Mouse (Mus musculus) neural tube, embryonic 12.5 days (tissue): ENCODE results near the gene Pfkm. TPM values are rescaled to one million over a fixed set of nuclear protein-coding genes. Genes with fewer than 3 reads are reported as not detected.

Experiments used
- ATAC-seq: fragments of 200-750 bp; cut with Nextera tagmentation; 2 replicates; pipeline ENCODE4 v1.8.0; 2017; ENCODE audit warnings: low read depth, mild to moderate bottlenecking, moderate TSS enrichment, moderate library complexity; ENCODE audit not compliant: low FRiP score
- H3K27ac ChIP-seq: fragments of 300-500 bp; sonication (generic); 2 replicates; pipeline ENCODE4 v1.5.1; 2016
- H3K27me3 ChIP-seq: fragments of 300-500 bp; sonication (generic); replicated peaks from 2 replicates; pipeline ENCODE4 v1.6.1; 2016; ENCODE audit warnings: mild to moderate bottlenecking
- H3K36me3 ChIP-seq: fragments of 300-500 bp; sonication (generic); 2 replicates; pipeline ENCODE4 v1.6.1; 2016; ENCODE audit warnings: mild to moderate bottlenecking
- H3K4me1 ChIP-seq: fragments of 300-500 bp; sonication (generic); 2 replicates; pipeline ENCODE4 v1.6.1; 2016
- H3K4me2 ChIP-seq: fragments of 300-500 bp; sonication (generic); replicated peaks from 2 replicates; pipeline ENCODE4 v1.6.1; 2016; ENCODE audit warnings: mild to moderate bottlenecking
- H3K4me3 ChIP-seq: fragments of 300-500 bp; sonication (generic); 2 replicates; pipeline ENCODE4 v1.5.1; 2016
- H3K9ac ChIP-seq: fragments of 300-500 bp; sonication (generic); 2 replicates; pipeline ENCODE4 v1.6.1; 2016; ENCODE audit warnings: mild to moderate bottlenecking
- H3K9me3 ChIP-seq: fragments of 300-500 bp; sonication (generic); 2 replicates; pipeline ENCODE4 v1.6.1; 2016; ENCODE audit warnings: mild to moderate bottlenecking
- WGBS: fragments of 180-500 bp; shearing (Covaris S2); methylation state at CpG from one replicate; pipeline ENCODE4 v1.1.7; 2016; 5-methylcytosine and 5-hydroxymethylcytosine counted together
- polyA plus RNA-seq: library from polyadenylated mRNA; unstranded; fragments of >200 nt; fragmentation: Nextera tagmentation; extraction: Ambion mirVana; gene quantifications from 2 replicates; pipeline ENCODE4 v1.2.1, GENCODE M21; 2016

The Pfkm gene
- polyA plus RNA-seq, 1 experiment from 2014 or later, result 50.4 TPM

DNA sequence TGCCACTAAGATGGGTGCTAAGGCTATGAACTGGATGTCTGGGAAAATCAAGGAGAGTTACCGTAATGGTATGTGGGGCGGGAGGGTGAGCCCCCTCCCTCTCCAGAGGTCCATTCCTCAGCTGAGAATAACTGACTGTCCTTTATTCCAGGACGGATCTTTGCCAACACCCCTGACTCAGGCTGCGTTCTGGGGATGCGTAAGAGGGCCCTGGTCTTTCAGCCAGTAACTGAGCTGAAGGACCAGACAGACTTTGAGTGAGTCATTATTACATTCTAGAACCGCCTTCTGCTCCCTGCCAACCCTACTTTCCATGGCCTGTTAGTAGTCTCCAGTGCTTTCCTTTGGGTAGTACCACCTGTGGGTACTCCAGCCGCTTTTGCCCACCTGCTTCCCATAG, 39.1 kb downstream of the Pfkm start:
- H3K9ac ChIP-seq, result no peak overlapping the region
- no peak overlapping the region for H3K4me2 ChIP-seq
- ATAC-seq, result no peak
- peaks cover 73% of the 10 kb centered on the region for H3K36me3 ChIP-seq
- 89% methylated on average over 7 of the region's 7 CpGs for WGBS
- no peak overlapping the region for H3K27ac ChIP-seq
- no peaks in the 10 kb centered on the region for H3K9me3 ChIP-seq
- no peak overlapping the region for H3K4me3 ChIP-seq
- H3K27me3 ChIP-seq, result no peaks in the 10 kb centered on the region
- no peaks in the 10 kb centered on the region for H3K4me1 ChIP-seq

DNA sequence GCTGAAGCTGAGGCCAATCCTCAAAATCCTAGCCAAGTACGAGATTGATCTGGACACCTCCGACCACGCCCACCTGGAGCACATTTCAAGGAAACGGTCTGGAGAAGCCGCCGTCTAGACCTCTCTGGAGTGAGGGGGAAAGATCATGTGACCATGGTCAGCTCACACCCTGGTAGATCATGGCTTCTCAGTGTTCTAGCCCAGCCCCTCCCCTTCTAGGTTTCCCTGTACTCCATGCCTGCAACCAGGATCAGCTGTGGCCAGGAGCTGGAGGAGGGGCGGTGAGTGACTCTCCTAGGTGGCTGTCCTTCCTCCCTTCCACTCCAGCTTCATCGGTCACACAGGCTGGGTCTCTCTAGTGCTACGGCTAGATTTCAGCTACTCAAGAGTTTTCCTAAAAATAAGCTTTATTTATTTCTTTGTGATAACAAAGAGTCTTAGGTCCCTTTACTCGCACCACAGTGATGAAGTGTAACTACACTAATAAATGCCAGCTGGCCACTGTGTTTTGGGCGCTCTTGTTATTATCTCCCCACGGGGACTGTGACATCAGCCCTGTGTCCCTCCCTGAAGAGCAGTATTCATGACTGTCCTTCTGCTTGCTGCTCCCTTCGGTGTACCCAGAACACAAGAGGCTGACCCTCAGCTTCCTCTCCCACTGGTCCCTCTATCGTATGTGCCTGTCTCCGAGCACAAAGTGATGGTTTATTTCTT, 39.7 kb downstream of the Pfkm start:
- WGBS, result 92% methylated on average over 15 of the region's 15 CpGs
- no peak overlapping the region for H3K27ac ChIP-seq
- no peaks in the 10 kb centered on the region for H3K27me3 ChIP-seq
- no peaks in the 10 kb centered on the region for H3K4me1 ChIP-seq
- peaks cover 75% of the 10 kb centered on the region for H3K36me3 ChIP-seq
- no peak overlapping the region for H3K9ac ChIP-seq
- no peaks in the 10 kb centered on the region for H3K9me3 ChIP-seq
- H3K4me3 ChIP-seq, result no peak overlapping the region
- no peak for ATAC-seq
- no peak overlapping the region for H3K4me2 ChIP-seq

DNA sequence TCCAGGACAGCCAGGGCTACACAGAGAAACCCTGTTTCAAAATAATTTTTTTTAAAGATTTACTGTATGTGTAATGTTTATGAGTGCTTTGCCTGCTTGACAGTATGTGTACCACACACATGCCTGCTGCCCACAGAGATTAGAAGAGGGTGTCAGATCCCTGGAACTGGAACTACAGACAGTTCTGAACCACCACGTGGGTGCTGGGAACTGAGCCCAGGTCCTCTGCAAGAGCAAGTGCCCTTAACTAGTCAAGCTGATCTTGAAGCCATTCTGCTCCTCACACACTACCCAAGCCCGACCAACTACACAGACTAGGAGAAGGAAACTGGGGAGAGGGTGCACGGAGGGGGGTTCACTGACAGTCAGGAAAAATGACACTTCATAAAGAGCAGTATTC, 41.1 kb downstream of the Pfkm start:
- no peak overlapping the region for H3K4me3 ChIP-seq
- ATAC-seq, result no peak
- no peaks in the 10 kb centered on the region for H3K9me3 ChIP-seq
- WGBS, result 94% methylated on average over 3 of the region's 3 CpGs
- H3K4me1 ChIP-seq, result no peaks in the 10 kb centered on the region
- H3K9ac ChIP-seq, result no peak overlapping the region
- no peak overlapping the region for H3K27ac ChIP-seq
- H3K4me2 ChIP-seq, result no peak overlapping the region
- peaks cover 82% of the 10 kb centered on the region for H3K36me3 ChIP-seq
- no peaks in the 10 kb centered on the region for H3K27me3 ChIP-seq

DNA sequence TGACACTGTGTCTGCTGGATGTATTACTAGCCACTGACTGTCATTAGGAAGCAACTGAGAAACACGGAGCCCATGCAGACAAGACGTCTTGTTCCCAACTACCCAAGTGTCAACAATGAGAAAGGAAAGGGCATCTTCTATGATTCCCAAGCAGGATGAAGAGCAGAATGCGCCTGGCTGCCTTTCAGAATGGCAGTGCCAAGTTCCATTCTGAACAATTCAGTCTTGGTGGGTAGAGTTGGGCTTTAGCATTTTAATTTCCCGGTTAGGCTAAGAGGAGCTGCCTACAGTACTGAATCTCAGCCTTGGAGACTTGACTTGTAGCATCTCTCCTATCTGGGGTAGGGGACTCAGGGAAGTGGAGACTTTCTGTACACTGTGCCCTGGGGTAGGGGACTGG, 41.6 kb downstream of the Pfkm start:
- no peak overlapping the region for H3K27ac ChIP-seq
- no peak overlapping the region for H3K9ac ChIP-seq
- no peak for ATAC-seq
- H3K4me2 ChIP-seq, result no peak overlapping the region
- no peaks in the 10 kb centered on the region for H3K27me3 ChIP-seq
- H3K4me1 ChIP-seq, result no peaks in the 10 kb centered on the region
- no peak overlapping the region for H3K4me3 ChIP-seq
- H3K9me3 ChIP-seq, result no peaks in the 10 kb centered on the region
- peaks cover 82% of the 10 kb centered on the region for H3K36me3 ChIP-seq
- 93% methylated on average over 4 of the region's 4 CpGs for WGBS

DNA sequence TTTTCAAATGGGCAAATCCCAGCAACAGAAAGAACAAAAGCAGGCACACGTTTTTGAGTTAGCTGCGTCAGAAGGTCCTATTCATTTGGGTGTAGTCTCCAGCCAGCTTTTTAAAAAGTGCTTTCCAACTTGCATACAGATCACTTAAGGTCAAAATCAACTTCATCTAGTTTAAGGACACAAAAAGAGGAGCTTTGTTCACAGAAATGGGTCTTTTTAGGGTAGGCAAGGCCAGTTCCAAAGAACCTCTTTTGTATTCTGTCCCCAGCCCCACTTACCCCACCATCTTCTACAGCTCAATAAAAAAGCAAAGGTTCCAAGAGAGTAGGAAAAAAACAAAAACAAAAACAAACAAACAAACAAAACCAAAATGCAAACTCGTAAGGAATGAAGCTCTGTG, 42.3 kb downstream of the Pfkm start:
- peaks cover 89% of the 10 kb centered on the region for H3K36me3 ChIP-seq
- H3K4me1 ChIP-seq, result no peaks in the 10 kb centered on the region

DNA sequence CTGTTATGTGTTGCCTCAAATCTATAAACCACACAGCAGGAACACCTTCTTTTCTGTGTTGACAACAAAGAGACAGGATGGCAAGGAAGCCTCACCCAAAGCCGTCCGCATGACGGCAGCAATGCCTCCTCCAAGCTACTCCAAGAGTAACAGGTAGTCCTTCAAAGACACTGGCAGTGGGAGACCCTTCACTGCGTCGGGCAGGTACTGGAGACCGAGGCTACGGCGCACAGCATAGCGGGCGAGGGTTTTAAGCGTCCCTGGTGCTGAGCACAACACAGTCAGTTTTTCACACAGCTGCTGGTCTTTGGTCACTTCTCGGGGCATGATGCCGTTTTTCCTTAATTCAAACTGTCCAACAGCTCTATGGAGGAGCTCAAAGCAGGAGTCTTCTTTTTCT, 43.3 kb downstream of the Pfkm start:
- Histone ChIP-seq H3K4me2 (no peak overlapping the region), H3K4me3 (no peak overlapping the region), H3K9me3 (no peaks in the 10 kb centered on the region), H3K4me1 (no peaks in the 10 kb centered on the region), H3K9ac (no peak overlapping the region), H3K27me3 (no peaks in the 10 kb centered on the region), H3K27ac (no peak overlapping the region), H3K36me3 (peaks cover 89% of the 10 kb centered on the region)
- 96% methylated on average over 13 of the region's 13 CpGs for WGBS
- no peak for ATAC-seq

More for the DNA sequence above, 42.3 kb downstream of the Pfkm start:
- H3K9ac ChIP-seq, result no peak overlapping the region
- H3K4me2 ChIP-seq, result no peak overlapping the region
- ATAC-seq, result no peak
- no peak overlapping the region for H3K4me3 ChIP-seq
- WGBS, result 79% methylated on average over 3 of the region's 3 CpGs
- H3K27me3 ChIP-seq, result no peaks in the 10 kb centered on the region
- no peaks in the 10 kb centered on the region for H3K9me3 ChIP-seq
- no peak overlapping the region for H3K27ac ChIP-seq

DNA sequence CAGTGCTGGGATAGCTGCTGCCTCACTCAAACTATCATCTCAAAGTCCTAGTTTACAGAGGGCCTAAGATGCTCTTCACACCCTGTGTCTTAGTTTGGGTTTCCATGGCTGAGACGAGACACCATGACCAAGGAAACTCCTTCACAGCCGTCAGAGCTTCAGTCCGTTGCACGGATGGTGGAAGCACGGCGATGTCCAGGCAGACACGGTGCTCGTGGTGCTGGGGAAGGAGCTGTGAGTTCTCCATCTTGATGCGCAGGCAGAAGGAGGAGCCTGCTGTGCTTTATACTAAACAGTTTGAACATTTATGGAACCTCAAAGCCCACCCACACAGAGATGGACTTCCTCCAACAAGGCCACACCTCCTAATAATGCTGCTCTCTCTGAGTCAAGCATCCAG, 44.5 kb downstream of the Pfkm start:
- ATAC-seq, result no peak
- Histone ChIP-seq H3K4me1 (no peaks in the 10 kb centered on the region), H3K27me3 (no peaks in the 10 kb centered on the region), H3K36me3 (peaks cover 89% of the 10 kb centered on the region), H3K4me3 (no peak overlapping the region), H3K9ac (no peak overlapping the region), H3K27ac (no peak overlapping the region), H3K9me3 (no peaks in the 10 kb centered on the region), H3K4me2 (no peak overlapping the region)
- WGBS, result 95% methylated on average over 9 of the region's 9 CpGs

DNA sequence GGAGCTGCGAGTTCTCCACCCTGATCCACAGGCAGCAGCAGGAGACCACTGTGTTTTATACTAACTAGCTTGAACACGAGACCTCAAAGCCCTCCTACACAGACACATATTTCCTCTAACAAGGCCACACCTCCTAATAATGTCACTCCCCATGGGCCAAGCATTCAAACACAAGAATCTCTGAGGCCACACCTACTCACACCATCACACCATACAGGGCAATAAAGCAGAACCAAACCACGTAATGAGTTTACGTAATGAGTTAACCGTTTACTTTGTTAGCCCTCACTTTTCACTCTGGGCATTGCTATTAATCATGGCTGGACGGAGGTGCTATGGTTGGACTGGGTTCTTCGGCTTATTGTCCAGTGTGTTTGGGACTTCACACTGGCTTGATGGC, 47.4 kb downstream of the Pfkm start:
- Histone ChIP-seq H3K4me1 (peaks cover 4% of the 10 kb centered on the region; the same call in 1 of the 2 replicates), H3K9ac (no peak overlapping the region), H3K4me3 (no peak overlapping the region), H3K36me3 (peaks cover 68% of the 10 kb centered on the region), H3K9me3 (no peaks in the 10 kb centered on the region), H3K27me3 (no peaks in the 10 kb centered on the region), H3K4me2 (no peak overlapping the region), H3K27ac (no peak overlapping the region)
- WGBS, result 64% methylated on average over 7 of the region's 7 CpGs
- no peak for ATAC-seq

DNA sequence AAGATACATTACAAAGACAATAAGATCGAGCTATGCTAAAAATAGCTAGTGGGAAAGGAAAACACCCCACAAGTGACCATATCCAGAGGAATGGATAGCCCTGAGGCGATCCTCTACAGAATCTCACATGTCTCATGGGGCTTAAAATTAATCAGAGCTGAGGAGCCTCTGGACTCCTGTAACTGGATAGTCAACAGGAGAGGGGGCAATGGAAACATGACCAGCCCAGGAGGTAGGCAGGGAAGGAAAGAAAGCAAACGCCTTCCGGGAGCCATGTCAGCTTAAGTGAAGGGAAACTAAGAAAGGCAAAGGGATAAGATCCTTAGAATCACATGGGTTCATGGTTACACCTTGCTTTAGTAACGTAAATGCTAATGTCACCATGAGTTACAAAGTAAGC, 48.4 kb downstream of the Pfkm start:
- Histone ChIP-seq H3K4me3 (no peak overlapping the region), H3K27me3 (no peaks in the 10 kb centered on the region), H3K9me3 (no peaks in the 10 kb centered on the region), H3K9ac (no peak overlapping the region), H3K27ac (no peak overlapping the region), H3K4me1 (peaks cover 7% of the 10 kb centered on the region; the same call in 1 of the 2 replicates), H3K4me2 (no peak overlapping the region), H3K36me3 (peaks cover 59% of the 10 kb centered on the region)
- ATAC-seq, result no peak
- WGBS, result 93% methylated on average over 5 of the region's 5 CpGs

DNA sequence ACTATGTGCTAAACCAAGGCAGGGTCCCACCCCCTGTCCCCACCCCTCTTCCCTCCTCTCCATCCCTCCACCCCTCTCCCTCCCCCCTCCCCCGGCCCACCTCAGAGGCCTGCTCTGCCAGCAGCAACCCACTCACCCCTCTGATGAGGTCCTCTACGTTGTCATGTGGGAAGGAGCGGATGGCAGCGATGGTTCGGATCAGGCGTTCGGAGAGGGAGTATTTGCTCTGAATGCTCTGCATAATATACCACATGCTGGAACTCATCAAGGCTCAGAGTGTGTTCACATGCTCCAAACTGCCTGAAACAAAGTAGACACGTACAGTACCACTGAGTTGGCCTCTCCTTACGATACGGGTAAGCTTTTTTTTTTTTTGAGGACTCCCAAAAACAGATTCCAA, 50.1 kb downstream of the Pfkm start:
- no peaks in the 10 kb centered on the region for H3K27me3 ChIP-seq
- H3K9ac ChIP-seq, result no peak overlapping the region
- no peak overlapping the region for H3K27ac ChIP-seq
- WGBS, result 90% methylated on average over 10 of the region's 10 CpGs
- H3K4me3 ChIP-seq, result no peak overlapping the region
- no peak overlapping the region for H3K4me2 ChIP-seq
- no peak for ATAC-seq
- peaks cover 42% of the 10 kb centered on the region for H3K36me3 ChIP-seq
- peaks cover 10% of the 10 kb centered on the region; the same call in 1 of the 2 replicates for H3K4me1 ChIP-seq
- H3K9me3 ChIP-seq, result no peaks in the 10 kb centered on the region

DNA sequence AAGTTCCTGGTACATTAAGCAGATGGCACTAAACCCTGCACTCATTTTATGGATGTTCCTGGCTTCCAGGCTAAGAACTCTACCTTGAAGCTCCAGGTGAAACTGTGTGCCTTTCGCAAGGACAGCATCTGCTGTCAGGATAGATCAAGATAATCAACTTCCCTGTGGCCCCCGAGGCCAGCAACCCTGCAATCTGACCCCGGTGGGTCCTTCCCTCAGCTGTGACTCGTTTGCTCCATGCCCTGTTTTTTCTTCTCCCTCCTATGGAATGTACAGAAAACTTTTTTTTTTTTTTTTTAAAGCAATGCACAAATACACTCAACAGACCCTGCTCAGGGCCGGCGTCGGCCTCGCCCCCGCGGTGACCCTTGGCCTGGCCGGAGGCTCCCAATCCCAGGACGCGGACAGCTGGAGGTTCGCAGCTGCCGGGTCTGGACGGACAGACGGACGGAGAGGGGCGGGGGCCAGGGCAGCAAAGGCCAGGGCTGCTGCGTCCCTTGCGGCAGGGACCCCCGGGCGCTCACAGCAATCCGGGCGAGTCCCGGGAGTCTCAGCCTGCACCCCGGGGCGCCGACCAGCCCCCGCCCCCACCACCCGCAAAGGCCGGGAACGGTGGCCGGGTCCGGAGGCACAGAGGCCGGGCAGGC, 52.6 kb downstream of the Pfkm start:
- H3K27ac ChIP-seq, result peak overlapping the region; percentile 57; the same call in 1 of the 2 replicates
- ATAC-seq, result no peak; the same call in none of the 2 replicates
- WGBS, result 2% methylated on average over 36 of the region's 36 CpGs
- H3K4me3 ChIP-seq, result peak overlapping the region; percentile 99
- peaks cover 20% of the 10 kb centered on the region for H3K36me3 ChIP-seq
- peak overlapping the region; percentile 90 for H3K4me2 ChIP-seq
- no peaks in the 10 kb centered on the region for H3K27me3 ChIP-seq
- H3K9ac ChIP-seq, result peak overlapping the region; percentile 95
- H3K9me3 ChIP-seq, result no peaks in the 10 kb centered on the region
- H3K4me1 ChIP-seq, result peaks cover 10% of the 10 kb centered on the region; the same call in 1 of the 2 replicates

DNA sequence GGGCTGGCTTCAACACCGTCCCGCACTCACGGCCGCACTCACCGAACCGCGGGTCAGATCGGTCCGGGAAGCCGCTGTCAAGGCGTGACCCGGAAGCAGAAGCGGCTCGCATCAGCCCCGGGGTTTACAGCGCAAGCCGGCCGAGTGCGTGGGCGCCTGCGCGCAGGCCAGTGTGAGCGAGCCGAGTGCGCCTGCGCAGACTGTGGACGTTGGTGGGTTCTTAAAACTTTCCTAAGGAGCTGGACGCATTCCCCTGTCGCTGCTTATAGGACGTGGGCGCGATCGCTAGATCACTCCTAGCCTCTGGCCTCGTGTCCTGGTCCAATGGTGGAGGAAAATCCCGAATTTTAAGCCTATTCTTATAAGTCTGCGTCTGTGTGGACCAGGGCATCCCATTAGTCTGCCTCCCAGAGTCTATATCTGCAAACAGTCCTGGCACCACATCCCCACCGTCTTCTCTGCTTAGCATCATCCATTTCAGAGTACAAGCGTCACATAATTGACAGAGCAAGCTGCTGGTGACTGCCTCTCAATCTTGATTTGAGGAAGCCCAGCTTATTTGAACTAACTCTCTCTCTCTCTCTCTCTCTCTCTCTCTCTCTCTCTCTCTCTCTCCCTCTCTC, 53.3 kb downstream of the Pfkm start:
- Histone ChIP-seq H3K4me3 (peak overlapping the region; percentile 99), H3K36me3 (peaks cover 15% of the 10 kb centered on the region), H3K27me3 (no peaks in the 10 kb centered on the region), H3K27ac (0 out of 2 replicates have a peak overlapping the region, but pooled peaks have one; percentile 26), H3K9me3 (no peaks in the 10 kb centered on the region), H3K9ac (peak overlapping the region; percentile 95), H3K4me1 (peaks cover 10% of the 10 kb centered on the region; the same call in 1 of the 2 replicates), H3K4me2 (peak overlapping the region; percentile 90)
- WGBS, result under 1% methylated on average over 38 of the region's 38 CpGs
- ATAC-seq, result peak; percentile 96
